Mouse (Mus musculus): ENCODE data around the gene Lyrm7. TPM values are rescaled to one million over a fixed set of nuclear protein-coding genes. Genes with fewer than 3 reads are reported as not detected.

Gene Lyrm7
- total RNA-seq, 2 experiments from 2014 or later: 0.84 to 1.4 TPM

Other genes with a start within 250 kb of the Lyrm7 start
- 23.1 and 39.0 TPM in 2 replicates for gene Cdc42se2, start 73.2 kb downstream of the Lyrm7 start, total RNA-seq (2015; ENCODE audit: low replicate concordance)
- 12.5 and 17.8 TPM in 2 replicates for gene Cdc42se2, start 73.2 kb downstream of the Lyrm7 start, total RNA-seq (2017; ENCODE audit: low replicate concordance)
- 138 and 146 TPM in 2 replicates for gene Hint1, start 5.5 kb upstream of the Lyrm7 start, total RNA-seq (2015; ENCODE audit: low replicate concordance)
- 123 and 160 TPM in 2 replicates for gene Hint1, start 5.5 kb upstream of the Lyrm7 start, total RNA-seq (2017; ENCODE audit: low replicate concordance)
- gene Gpx3, start 41.5 kb upstream of the Lyrm7 start, total RNA-seq (2015; ENCODE audit: low replicate concordance): 15.5 and 29.3 TPM in 2 replicates
- gene Gpx3, start 41.5 kb upstream of the Lyrm7 start, total RNA-seq (2017; ENCODE audit: low replicate concordance): 0.30 and 2.4 TPM in 2 replicates
- 6.3 and 7.9 TPM in 2 replicates for gene Tnip1, start 102.0 kb upstream of the Lyrm7 start, total RNA-seq (2015; ENCODE audit: low replicate concordance)
- 3.3 and 8.7 TPM in 2 replicates for gene Tnip1, start 102.0 kb upstream of the Lyrm7 start, total RNA-seq (2017; ENCODE audit: low replicate concordance)
- gene Anxa6, start 172.5 kb upstream of the Lyrm7 start, total RNA-seq (2015; ENCODE audit: low replicate concordance): 12.3 and 15.1 TPM in 2 replicates
- 14.6 and 16.3 TPM in 2 replicates for gene Anxa6, start 172.5 kb upstream of the Lyrm7 start, total RNA-seq (2017; ENCODE audit: low replicate concordance)
- gene Ccdc69, start 217.2 kb upstream of the Lyrm7 start, total RNA-seq (2015; ENCODE audit: low replicate concordance): 7.1 and 7.2 TPM in 2 replicates
- gene Ccdc69, start 217.2 kb upstream of the Lyrm7 start, total RNA-seq (2017; ENCODE audit: low replicate concordance): 1.5 and 2.1 TPM in 2 replicates
- gene Gm2a, start 237.2 kb upstream of the Lyrm7 start, total RNA-seq (2015; ENCODE audit: low replicate concordance): 26.4 and 26.7 TPM in 2 replicates
- 10.9 and 13.8 TPM in 2 replicates for gene Gm2a, start 237.2 kb upstream of the Lyrm7 start, total RNA-seq (2017; ENCODE audit: low replicate concordance)